Mouse (Mus musculus) forebrain, embryonic 14.5 days (tissue): Measurements from ENCODE around the gene Cabp2. TPM values are rescaled to one million over a fixed set of nuclear protein-coding genes. Genes with fewer than 3 reads are reported as not detected.

Experiments used
- ATAC-seq: fragments of 200-750 bp; cut with Nextera tagmentation; 2 replicates; pipeline ENCODE4 v1.8.0; 2017; ENCODE audit warnings: mild to moderate bottlenecking, moderate library complexity
- DNase-seq: peaks from one replicate; pipeline ENCODE4 v3.0.0-alpha.2; 2015; ENCODE audit warnings: low spot score
- H3K27ac ChIP-seq: fragments of 300-500 bp; sonication (generic); 2 replicates; pipeline ENCODE4 v1.5.1; 2014; ENCODE audit warnings: low read depth, mild to moderate bottlenecking, control low read depth, low read length, moderate library complexity
- H3K27me3 ChIP-seq: fragments of 300-500 bp; sonication (generic); replicated peaks from 2 replicates; pipeline ENCODE4 v1.6.1; 2014; ENCODE audit warnings: low read length, control low read depth, mixed read lengths; ENCODE audit not compliant: control insufficient read depth, insufficient read depth
- H3K36me3 ChIP-seq: fragments of 300-500 bp; sonication (generic); 2 replicates; pipeline ENCODE4 v1.6.1; 2014; ENCODE audit warnings: low read length, control low read depth; ENCODE audit not compliant: control insufficient read depth, insufficient read depth
- H3K4me1 ChIP-seq: fragments of 300-500 bp; sonication (generic); 2 replicates; pipeline ENCODE4 v1.6.1; 2014; ENCODE audit warnings: antibody characterized with exemption, low read length, control low read depth; ENCODE audit not compliant: control insufficient read depth, insufficient read depth
- H3K4me2 ChIP-seq: fragments of 300-500 bp; sonication (generic); 2 replicates; pipeline ENCODE4 v1.6.1; 2014; ENCODE audit warnings: mild to moderate bottlenecking, control low read depth, low read length
- H3K4me3 ChIP-seq: fragments of 300-500 bp; sonication (generic); 2 replicates; pipeline ENCODE4 v1.5.1; 2014; ENCODE audit warnings: low read depth, low read length, control low read depth
- H3K9ac ChIP-seq: fragments of 300-500 bp; sonication (generic); 2 replicates; pipeline ENCODE4 v1.6.1; 2014; ENCODE audit warnings: mild to moderate bottlenecking, low read length, control low read depth, moderate library complexity
- H3K9me3 ChIP-seq: fragments of 300-500 bp; sonication (generic); replicated peaks from 2 replicates; pipeline ENCODE4 v1.6.1; 2016; ENCODE audit warnings: low read length, control low read depth, mixed read lengths; ENCODE audit not compliant: control insufficient read depth
- WGBS: fragments of 180-500 bp; shearing (Covaris S2); extraction: QIAGEN DNeasy Blood & Tissue Kit; methylation state at CpG from one replicate; pipeline ENCODE4 v1.1.7; 2014; 5-methylcytosine and 5-hydroxymethylcytosine counted together
- polyA plus RNA-seq: library from polyadenylated mRNA; unstranded; fragments of >200 nt; fragmentation: Nextera tagmentation; extraction: Ambion mirVana; gene quantifications from 2 replicates; pipeline ENCODE4 v1.2.1, GENCODE M21; 2014

Cabp2 gene
- polyA plus RNA-seq, 1 experiment from 2014 or later, result not detected

DNA sequence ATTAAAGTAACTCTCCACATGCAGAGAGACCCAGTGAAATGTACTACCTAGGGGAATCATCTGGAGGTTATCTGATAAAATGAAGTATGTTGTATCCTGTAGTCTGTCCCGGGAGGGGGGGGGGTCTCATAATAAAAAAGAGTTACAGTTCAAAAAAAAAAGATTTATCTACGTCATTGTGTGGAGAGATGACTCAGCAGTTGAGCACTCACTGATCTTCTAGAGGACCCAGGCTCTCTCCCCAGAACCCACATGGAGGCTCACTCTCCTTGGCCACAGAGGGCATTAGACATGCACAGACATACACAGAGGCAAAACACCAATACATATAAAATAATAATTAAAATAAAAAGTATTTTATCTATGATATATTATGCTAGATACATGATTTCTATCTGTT, 10.0 kb downstream of the Cabp2 start:
- DNase-seq (no peak), ATAC-seq (no peak)
- Histone ChIP-seq H3K9ac (no peak overlapping the region), H3K27ac (no peak overlapping the region), H3K4me1 (peaks cover 6% of the 10 kb centered on the region), H3K4me3 (no peak overlapping the region), H3K27me3 (no peaks in the 10 kb centered on the region), H3K4me2 (no peak overlapping the region), H3K9me3 (no peaks in the 10 kb centered on the region), H3K36me3 (no peaks in the 10 kb centered on the region)
- WGBS, result 71% methylated on average over 2 of the region's 2 CpGs

- ATAC-seq (no peak), DNase-seq (no peak)
- no peak overlapping the region for H3K27ac ChIP-seq
- no peaks in the 10 kb centered on the region for H3K36me3 ChIP-seq
- H3K27me3 ChIP-seq, result no peaks in the 10 kb centered on the region
- H3K4me2 ChIP-seq, result no peak overlapping the region
- H3K9me3 ChIP-seq, result no peaks in the 10 kb centered on the region
- no peak overlapping the region for H3K4me3 ChIP-seq
- no peak overlapping the region for H3K9ac ChIP-seq
- WGBS, result 85% methylated on average over 3 of the region's 3 CpGs
- H3K4me1 ChIP-seq, result peaks cover 6% of the 10 kb centered on the region
Observed at GRCm38 (mm10) chr19:4092750-4093149, 11.4 kb downstream of the Cabp2 start.

DNA sequence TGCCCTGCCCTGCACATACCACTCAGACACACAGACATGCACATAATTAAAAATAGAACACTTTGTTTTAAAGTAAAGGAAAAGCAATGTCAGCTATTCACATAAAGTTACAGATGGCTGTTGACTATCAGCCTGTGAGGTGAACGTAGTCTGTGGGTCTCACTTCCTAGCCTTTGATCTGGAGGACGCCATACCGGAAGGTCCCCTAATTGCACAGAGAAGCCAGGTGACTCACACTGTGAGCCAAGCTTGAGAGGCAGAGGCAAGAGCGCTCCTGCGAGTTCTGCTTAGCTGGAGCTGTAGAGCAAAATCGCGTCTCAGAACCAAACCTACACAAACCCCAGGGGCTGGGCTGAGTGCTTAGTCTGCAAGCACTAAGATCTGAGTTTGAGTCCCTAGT, 12.4 kb downstream of the Cabp2 start:
- Histone ChIP-seq H3K27ac (no peak overlapping the region), H3K4me3 (no peak overlapping the region), H3K36me3 (no peaks in the 10 kb centered on the region), H3K4me1 (peaks cover 6% of the 10 kb centered on the region), H3K27me3 (no peaks in the 10 kb centered on the region), H3K9me3 (no peaks in the 10 kb centered on the region), H3K4me2 (no peak overlapping the region), H3K9ac (no peak overlapping the region)
- 82% methylated on average over 7 of the region's 7 CpGs for WGBS
- ATAC-seq, result no peak
- DNase-seq, result no peak

DNA sequence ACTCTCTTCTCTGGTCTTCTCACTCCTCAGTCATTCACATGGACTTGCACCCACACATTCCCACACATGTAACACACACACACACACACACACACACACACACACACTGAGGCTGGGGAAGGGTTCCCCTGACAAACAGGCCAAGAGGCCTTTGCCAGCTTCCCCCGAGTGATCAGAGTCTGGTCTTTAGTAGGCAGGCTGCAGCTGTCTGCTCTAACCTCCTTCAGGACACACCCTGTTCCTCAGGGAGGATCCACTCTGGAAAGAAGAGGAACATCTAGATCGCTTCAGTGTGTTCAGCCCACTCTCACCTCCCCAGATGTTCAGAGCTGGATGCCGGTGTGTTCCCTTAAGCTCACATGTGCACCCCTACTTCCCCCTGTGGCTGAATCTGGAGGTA, 13.0 kb downstream of the Cabp2 start:
- ATAC-seq, result no peak
- peaks cover 6% of the 10 kb centered on the region for H3K4me1 ChIP-seq
- WGBS, result 93% methylated on average over 3 of the region's 3 CpGs

DNA sequence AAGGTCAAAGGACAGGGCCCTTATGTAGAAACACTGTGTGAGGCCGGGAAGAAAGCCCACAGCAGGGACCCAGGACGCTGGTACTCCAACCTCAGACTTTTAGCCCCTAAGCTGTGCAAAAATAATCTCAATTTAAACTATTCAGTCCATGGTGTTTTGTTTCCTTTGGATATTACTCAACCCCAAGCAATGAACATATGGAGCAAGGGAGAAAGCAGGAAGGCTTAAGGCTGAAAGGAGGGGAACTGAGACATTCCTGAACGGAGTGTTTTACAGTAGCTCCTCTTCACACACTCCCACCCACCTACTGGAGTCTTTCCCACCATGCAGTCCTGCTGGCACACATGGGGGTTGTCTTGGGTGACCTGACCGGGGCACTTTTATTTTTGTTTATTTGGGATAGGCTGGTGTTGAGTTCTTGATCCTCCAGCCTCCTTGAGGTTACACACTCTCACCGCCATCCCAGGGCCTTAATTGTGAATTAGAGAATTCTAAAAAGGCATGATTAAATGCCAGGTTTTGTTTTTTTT, 13.5 kb downstream of the Cabp2 start:
- DNase-seq, result no peak
- Histone ChIP-seq H3K9ac (no peak overlapping the region), H3K36me3 (no peaks in the 10 kb centered on the region), H3K9me3 (no peaks in the 10 kb centered on the region), H3K4me2 (no peak overlapping the region), H3K4me3 (no peak overlapping the region), H3K4me1 (peaks cover 10% of the 10 kb centered on the region), H3K27ac (no peak overlapping the region), H3K27me3 (no peaks in the 10 kb centered on the region)
- WGBS, result 84% methylated on average over 5 of the region's 5 CpGs
- ATAC-seq, result no peak

More for the DNA sequence above, 13.0 kb downstream of the Cabp2 start:
- Histone ChIP-seq H3K4me3 (no peak overlapping the region), H3K4me2 (no peak overlapping the region), H3K9me3 (no peaks in the 10 kb centered on the region), H3K27ac (no peak overlapping the region), H3K9ac (no peak overlapping the region), H3K27me3 (no peaks in the 10 kb centered on the region), H3K36me3 (no peaks in the 10 kb centered on the region)
- DNase-seq, result no peak

DNA sequence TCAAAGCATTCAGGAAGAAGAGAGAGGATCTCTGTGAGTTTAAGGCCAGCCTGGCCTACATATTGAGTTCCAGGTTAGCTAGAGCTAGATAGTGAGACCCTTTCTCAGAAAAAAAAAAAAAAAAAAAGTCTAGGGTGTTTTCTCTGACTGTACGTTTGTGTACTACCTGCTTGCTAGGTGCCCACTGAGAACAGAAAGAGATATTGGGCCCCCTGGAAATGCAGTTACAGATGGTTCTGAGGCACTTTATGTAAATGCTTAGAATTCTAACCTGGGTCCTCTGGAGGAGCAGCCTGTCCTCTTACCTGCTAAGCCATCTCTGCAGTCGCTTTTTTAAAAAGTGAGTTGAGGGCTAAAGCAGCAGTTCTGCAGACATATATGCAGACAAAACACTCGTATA, 14.4 kb downstream of the Cabp2 start:
- ATAC-seq (no peak), DNase-seq (no peak)
- H3K4me2 ChIP-seq, result peak overlapping the region; percentile 65
- no peak overlapping the region for H3K27ac ChIP-seq
- H3K9ac ChIP-seq, result no peak overlapping the region
- no peaks in the 10 kb centered on the region; the same call in 1 of the 2 replicates for H3K27me3 ChIP-seq
- H3K9me3 ChIP-seq, result no peaks in the 10 kb centered on the region
- H3K4me1 ChIP-seq, result peaks cover 18% of the 10 kb centered on the region
- no peaks in the 10 kb centered on the region for H3K36me3 ChIP-seq
- WGBS, result 64% methylated on average over 3 of the region's 3 CpGs
- no peak overlapping the region for H3K4me3 ChIP-seq

DNA sequence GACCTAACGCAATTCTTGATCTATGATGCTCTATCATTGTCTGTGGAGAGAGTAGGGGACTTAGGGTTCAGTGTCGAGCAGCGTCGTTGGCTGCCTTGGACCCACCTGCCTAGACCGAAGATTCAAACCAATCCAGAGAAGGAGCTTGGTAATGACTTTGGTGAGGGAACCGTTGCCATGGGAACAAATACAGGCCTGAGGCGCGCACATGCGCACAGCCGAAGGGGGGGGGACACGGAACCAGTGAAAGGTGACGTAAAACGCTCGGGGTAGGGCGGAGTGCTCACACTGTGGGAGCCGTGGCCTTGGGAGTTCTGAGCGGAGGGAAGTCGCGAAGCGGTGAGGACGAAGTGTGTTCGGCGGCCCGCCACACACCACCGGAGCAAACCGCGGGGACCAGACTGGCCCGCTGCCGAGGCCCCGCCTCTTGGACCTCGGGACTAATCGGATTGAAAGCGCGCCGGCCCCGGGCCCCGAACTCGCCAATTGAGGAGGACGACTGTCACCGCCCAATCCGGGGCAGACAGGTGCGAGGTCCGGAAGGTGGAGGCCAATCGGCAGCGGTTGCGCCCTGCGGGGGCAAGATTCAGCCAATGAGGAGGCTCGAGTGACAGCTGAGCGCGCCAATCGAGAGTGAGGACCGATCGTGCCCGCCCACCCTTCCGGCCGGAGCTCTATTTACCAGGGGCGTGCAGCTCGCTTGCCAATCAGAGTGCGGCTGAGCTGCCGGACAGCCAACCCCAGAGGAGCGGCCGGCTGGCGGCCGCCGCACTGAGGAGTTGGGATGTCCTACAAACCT, 15.5 kb downstream of the Cabp2 start, which contains the start of gene Cdk2ap2:
Gene Cdk2ap2, plus strand, starts transcription at position 541 of the 799 bp plus-strand sequence.
- Histone ChIP-seq H3K4me1 (peaks cover 27% of the 10 kb centered on the region), H3K4me3 (peak within 1 kb of the TSS; percentile 57), H3K36me3 (no peaks in the 10 kb centered on the region), H3K27ac (peak within 1 kb of the TSS; percentile 87), H3K9me3 (no peaks in the 10 kb centered on the region), H3K27me3 (peaks cover 5% of the 10 kb centered on the region; the same call in 1 of the 2 replicates), H3K9ac (peak within 1 kb of the TSS; percentile 59), H3K4me2 (peak within 1 kb of the TSS; percentile 65)
- peak; percentile 94 for ATAC-seq
- DNase-seq, result peak; percentile 99
- WGBS, result under 1% methylated on average over 62 of the region's 65 CpGs

DNA sequence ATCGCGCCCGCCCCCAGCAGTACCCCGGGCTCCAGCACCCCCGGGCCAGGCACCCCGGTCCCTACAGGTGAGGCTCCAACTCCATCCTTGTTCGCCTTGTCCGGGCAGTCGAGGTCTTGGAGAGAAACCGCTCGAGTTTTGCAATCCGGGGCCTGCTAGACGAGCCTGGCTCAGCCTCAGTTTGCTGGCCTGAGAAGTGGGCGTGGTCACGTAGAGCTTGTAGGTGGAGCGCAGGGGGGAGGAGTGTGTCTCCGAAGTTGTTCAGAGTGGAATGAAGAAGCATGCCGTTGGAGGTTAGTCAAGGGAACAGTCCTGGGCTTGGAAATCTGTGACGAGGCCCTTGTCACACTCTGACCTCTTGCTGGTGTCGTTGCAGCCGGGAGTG, 16.1 kb downstream of the Cabp2 start:
- Histone ChIP-seq H3K27me3 (peaks cover 6% of the 10 kb centered on the region; the same call in 1 of the 2 replicates), H3K36me3 (no peaks in the 10 kb centered on the region), H3K9me3 (no peaks in the 10 kb centered on the region), H3K4me2 (peak overlapping the region; percentile 65), H3K4me1 (peaks cover 27% of the 10 kb centered on the region), H3K4me3 (peak overlapping the region; percentile 57), H3K27ac (peak overlapping the region; percentile 2; the same call in 1 of the 2 replicates), H3K9ac (peak overlapping the region; percentile 36)
- DNase-seq (peak; percentile 73), ATAC-seq (no peak; the same call in 1 of the 2 replicates)
- WGBS, result 2% methylated on average over 21 of the region's 21 CpGs

DNA sequence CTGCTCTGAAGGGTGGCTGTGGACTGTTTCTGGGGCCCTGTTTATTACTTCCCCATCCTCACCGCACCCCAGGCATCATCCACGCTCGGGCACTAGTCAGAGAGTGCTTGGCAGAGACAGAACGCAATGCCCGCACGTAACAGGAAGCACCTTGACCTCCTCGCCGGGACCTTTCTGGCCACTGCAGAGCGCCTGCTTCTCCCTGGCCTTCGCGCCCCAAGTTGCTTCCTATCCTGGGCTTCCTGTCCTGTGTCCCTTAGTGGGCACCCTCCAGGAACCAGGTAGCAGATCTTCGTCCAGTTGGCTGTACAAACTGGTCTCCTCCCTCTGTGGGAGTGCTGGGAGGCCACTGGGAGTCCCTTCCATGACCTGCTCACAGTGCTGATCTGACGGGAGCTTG, 17.0 kb downstream of the Cabp2 start:
- no peak overlapping the region for H3K4me3 ChIP-seq
- H3K9ac ChIP-seq, result no peak overlapping the region
- H3K27me3 ChIP-seq, result peaks cover 6% of the 10 kb centered on the region; the same call in 1 of the 2 replicates
- no peak for ATAC-seq
- H3K9me3 ChIP-seq, result no peaks in the 10 kb centered on the region
- DNase-seq, result no peak
- H3K36me3 ChIP-seq, result 0 out of 2 replicates have a peak, but pooled peaks cover 7% of the 10 kb centered on the region
- peaks cover 27% of the 10 kb centered on the region for H3K4me1 ChIP-seq
- H3K4me2 ChIP-seq, result no peak overlapping the region
- no peak overlapping the region for H3K27ac ChIP-seq
- 91% methylated on average over 13 of the region's 13 CpGs for WGBS
